Mouse (Mus musculus): ENCODE data around the gene Il34.

Gene Il34

GRCm38 (mm10) chr8:110706288-110706870, 99.3 kb downstream of the Il34 start:
- no peak for DNase-seq

GRCm38 (mm10) chr8:110705391-110706287, 100.1 kb downstream of the Il34 start:
- no peak for DNase-seq

DNA sequence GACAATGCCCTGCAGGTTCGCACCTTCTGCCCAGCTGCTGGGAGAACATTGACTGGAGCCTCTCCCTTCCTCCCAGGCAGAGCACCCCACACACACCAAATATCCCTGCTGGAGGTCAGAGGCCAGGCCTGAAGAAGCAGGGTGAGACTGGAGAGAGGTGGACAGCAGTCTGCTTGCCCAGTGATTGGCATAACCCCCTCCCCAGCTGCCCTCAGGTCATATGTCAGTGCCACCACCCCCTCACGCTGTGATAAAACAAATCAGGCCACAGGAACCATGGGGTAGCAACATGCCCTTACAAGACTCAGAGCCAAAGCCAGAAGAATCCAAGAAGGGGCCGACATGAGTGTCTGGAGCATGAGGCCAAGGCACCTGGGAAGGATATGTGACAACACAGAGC, 101.6 kb downstream of the Il34 start:
- DNase-seq, result no peak

DNA sequence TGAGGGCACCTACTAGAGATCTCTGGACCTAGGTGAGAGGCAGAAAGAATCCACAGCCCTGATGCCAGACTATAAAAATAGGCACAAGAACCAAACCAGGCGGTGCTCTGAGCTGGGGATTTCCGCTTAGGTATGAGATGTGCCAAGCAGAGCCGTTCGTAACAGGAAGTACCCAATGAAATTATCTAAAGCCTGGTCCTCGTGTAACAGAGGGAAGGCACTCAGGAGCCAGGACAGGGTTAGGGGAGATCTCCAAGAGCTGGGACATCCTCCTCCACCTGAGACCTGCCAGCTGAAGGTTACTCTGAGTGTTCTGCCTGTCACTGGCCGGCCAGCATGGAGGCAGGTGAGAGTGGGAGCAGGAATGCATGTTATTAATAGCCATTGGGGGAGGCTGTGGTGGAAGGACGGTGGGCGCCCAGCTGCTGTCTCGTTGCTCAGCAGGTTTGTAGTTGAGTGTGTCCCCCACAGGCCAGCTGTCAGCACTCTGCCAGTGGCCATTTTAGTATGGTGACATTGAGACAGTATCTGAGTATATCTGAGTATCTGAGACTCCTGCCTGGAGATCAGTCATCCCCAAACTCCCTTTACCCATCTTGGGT, 102.2 kb downstream of the Il34 start:
- DNase-seq, result no peak

- peak; percentile 29 to 48 for DNase-seq
Observed at GRCm38 (mm10) chr8:110702636-110703459, 102.9 kb downstream of the Il34 start.

- DNase-seq, result no peak
Observed at GRCm38 (mm10) chr8:110700561-110700960, 105.2 kb downstream of the Il34 start.

DNA sequence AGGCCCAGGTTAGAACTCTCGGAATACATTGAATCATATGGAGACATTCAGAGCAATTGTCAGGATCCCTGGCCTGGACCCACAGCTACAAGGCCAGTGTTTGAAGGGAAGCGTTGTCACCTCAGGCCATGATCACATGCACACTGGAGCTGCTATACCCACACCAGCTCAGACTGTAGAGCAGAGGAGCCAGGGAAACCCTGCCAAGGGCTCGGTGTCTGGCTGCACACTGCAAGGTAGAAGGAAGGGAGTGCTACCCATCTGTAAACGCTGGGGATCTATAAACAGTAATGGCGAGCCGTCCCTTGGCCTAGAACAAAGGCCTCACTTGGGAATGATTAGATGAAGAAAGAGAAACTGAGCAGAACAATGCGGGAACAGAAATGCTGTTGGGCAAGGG, 106.2 kb downstream of the Il34 start:
- no peak for DNase-seq

- no peak for DNase-seq
Observed at GRCm38 (mm10) chr8:110698098-110698497, 107.6 kb downstream of the Il34 start.

DNA sequence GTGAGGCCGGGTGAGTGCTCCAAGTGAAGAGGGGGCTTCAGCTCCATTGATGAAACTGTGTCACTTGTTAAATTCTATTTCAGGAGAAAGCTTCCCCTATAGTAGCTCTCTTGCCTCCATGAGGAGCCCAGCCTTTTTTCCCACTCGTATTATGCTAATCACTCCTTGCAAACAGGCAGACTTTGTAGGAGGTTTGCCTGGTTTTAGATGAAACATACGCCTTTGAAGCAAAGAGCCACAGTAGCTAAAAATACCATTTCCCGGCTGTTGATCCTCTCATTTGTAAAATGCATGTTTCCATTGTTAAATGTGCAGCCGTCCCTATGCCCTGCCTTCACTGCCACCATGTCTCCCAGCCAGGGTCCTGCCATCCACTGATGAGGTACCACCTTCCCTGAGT, 108.2 kb downstream of the Il34 start:
- DNase-seq, result no peak

DNA sequence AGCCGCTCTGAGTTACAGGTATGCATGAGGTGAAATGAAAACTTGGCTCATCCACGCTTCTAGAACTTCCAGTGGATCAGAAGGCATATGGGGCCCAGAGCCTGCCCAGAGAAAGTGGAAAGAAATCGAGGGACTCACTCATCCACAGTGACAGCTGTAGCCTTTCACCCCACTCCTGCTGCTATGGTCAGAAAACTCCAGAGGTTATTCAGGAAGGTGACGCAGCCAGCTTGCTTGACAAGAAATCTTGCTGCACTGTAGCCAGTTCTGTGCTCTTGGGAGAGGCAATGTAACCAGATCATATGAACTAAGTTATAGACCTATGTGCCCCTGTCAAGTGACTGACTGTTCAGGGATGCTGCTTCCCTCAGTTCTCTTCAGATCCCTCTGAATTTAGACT, 109.7 kb downstream of the Il34 start:
- no peak for DNase-seq

- DNase-seq, result no peak
Observed at GRCm38 (mm10) chr8:110695431-110695830, 110.3 kb downstream of the Il34 start.

DNA sequence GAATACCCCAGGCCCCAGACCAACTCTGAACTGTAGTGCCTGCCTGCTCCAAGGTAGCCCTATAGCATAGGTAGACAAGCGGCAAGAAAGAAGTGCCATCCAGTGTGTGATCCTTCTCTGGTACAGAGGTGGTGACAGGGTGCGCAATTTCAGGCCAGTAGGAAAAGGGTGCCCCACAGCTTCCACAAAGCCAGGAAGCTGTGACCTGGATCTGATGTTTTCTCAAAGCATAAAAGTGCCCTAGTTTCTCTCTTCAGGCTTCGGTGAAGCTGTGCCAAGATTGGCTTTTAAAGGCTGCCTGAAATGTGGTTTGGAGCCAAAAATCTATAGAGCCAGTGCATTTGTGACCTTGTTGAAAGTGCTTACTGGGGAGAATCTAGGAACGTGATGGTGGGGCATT, 110.9 kb downstream of the Il34 start:
- no peak for DNase-seq

GRCm38 (mm10) chr8:110694226-110694625, 111.5 kb downstream of the Il34 start:
- no peak for DNase-seq

Measured in kidney, postnatal 25 days (tissue).